Mouse (Mus musculus): ENCODE data around the gene Ahcyl2. TPM values are rescaled to one million over a fixed set of nuclear protein-coding genes. Genes with fewer than 3 reads are reported as not detected.

Ahcyl2 gene
- polyA plus RNA-seq, 1 experiment from 2014 or later: 17.3 TPM

- WGBS: 83% methylated on average over 3 of the region's 3 CpGs
- Histone ChIP-seq H3K36me3 (0 out of 2 replicates have a peak, but pooled peaks cover 3% of the 10 kb centered on the region), H3K4me2 (no peak overlapping the region), H3K9ac (no peak overlapping the region), H3K4me3 (no peak overlapping the region), H3K4me1 (replicated peaks) (no peaks in the 10 kb centered on the region), H3K27ac (replicated peaks) (no peak overlapping the region), H3K9me3 (no peaks in the 10 kb centered on the region), H3K27me3 (no peaks in the 10 kb centered on the region)
- no peak for ATAC-seq (ENCODE audit: low read depth)
Observed at GRCm38 (mm10) chr6:29820926-29821325, 53.1 kb downstream of the Ahcyl2 start.

GRCm38 (mm10) chr6:29821770-29822169 is 54.0 kb downstream of the Ahcyl2 start:
- Histone ChIP-seq H3K27ac (replicated peaks) (no peak overlapping the region), H3K4me2 (no peak overlapping the region), H3K9me3 (no peaks in the 10 kb centered on the region), H3K4me3 (no peak overlapping the region), H3K9ac (no peak overlapping the region), H3K4me1 (replicated peaks) (no peaks in the 10 kb centered on the region), H3K27me3 (no peaks in the 10 kb centered on the region), H3K36me3 (0 out of 2 replicates have a peak, but pooled peaks cover 3% of the 10 kb centered on the region)
- 40% methylated on average over 1 of the region's 1 CpGs for WGBS
- ATAC-seq (ENCODE audit: low read depth): no peak

- no peak overlapping the region for H3K9ac ChIP-seq
- H3K4me2 ChIP-seq: no peak overlapping the region
- H3K9me3 ChIP-seq: no peaks in the 10 kb centered on the region
- H3K36me3 ChIP-seq: 0 out of 2 replicates have a peak, but pooled peaks cover 3% of the 10 kb centered on the region
- WGBS: 69% methylated on average over 2 of the region's 2 CpGs
- H3K27me3 ChIP-seq: no peaks in the 10 kb centered on the region
- H3K27ac ChIP-seq (replicated peaks): no peak overlapping the region
- no peak overlapping the region for H3K4me3 ChIP-seq
- no peaks in the 10 kb centered on the region for H3K4me1 ChIP-seq (replicated peaks)
- no peak for ATAC-seq (ENCODE audit: low read depth)
Observed at GRCm38 (mm10) chr6:29825302-29825701, 57.5 kb downstream of the Ahcyl2 start.

DNA sequence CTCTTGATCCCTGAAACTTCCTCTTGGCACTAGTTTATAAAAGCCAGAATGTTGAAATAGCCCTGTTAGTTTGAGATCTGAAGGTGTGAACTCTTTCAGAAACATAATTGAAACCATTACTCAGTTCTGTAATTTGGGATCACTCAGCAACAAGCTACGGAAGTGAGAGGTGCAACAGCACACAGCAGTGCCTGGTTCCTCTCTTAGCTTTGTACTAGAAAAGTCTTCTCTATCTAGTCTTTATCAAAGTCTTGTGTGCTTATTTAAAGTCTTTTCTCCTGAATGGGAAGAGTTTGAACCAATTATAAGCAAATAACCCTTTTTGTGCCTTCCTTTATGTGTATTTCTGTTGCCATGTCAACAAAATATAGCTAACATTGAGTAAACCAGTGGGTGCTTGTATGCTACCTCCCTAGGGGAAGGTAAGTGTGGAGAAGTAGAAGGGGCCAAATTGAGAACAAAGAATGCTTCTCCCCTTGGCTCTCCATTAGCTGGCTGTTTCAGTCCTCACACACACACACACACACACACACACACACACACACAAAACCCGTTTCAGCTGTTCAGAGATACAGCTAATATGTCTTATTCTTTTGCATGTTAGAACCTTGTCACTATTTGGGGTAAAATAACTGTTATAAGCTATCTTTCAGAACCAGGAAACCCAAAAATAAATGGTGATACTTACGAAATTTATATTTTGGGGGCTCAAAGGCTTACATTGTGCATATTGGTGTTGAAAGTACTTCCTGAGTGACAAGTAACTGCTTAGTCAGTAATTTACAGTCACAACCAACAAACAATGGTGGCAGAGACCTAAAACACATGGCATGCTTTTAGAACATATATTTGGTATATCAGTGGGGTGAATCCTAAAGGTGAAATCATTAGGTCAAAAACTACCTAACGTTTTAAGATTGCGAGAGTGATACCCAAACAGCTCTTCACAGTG is 59.8 kb downstream of the Ahcyl2 start:
- Histone ChIP-seq H3K36me3 (0 out of 2 replicates have a peak, but pooled peaks cover 2% of the 10 kb centered on the region), H3K4me2 (no peak overlapping the region), H3K9ac (no peak overlapping the region), H3K4me3 (no peak overlapping the region), H3K4me1 (replicated peaks) (no peaks in the 10 kb centered on the region), H3K27ac (replicated peaks) (no peak overlapping the region), H3K27me3 (no peaks in the 10 kb centered on the region), H3K9me3 (no peaks in the 10 kb centered on the region)
- no peak for ATAC-seq (ENCODE audit: low read depth)
- WGBS: 83% methylated on average over 5 of the region's 5 CpGs

DNA sequence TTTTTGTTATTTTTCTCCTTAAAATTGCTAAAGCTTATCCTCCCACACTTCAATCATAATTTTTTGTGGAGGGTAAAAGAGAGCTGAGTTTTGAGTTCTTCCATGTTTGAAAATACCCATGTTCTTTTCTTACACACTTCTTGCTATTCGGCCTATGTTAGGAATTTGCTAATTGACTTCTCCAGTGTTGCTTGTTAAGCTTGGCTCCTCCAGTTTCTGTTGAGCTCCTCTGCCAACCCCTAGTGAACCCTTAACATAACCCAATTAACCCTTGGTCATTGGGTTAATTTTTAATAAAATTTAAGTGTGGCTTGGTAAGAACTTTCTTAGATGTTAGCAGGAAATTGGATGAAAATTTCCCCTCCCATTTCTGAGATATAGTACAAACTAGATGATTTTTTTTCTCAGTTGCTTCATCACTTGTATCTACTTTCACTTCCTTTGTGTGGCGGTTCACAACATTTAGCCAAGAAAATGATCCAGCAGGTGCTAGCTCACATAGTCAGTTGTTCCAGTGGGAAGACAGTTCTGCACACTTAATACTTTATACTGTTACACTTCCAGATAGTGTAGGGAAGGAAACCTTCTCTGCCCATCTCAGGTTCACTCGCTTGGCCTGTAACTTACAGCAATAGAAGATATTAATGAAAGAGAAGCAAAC is 60.9 kb downstream of the Ahcyl2 start:
- no peak overlapping the region for H3K27ac ChIP-seq (replicated peaks)
- H3K36me3 ChIP-seq: no peaks in the 10 kb centered on the region
- H3K4me2 ChIP-seq: no peak overlapping the region
- no peaks in the 10 kb centered on the region for H3K9me3 ChIP-seq
- H3K4me3 ChIP-seq: no peak overlapping the region
- ATAC-seq (ENCODE audit: low read depth): no peak
- no peak overlapping the region for H3K9ac ChIP-seq
- H3K4me1 ChIP-seq (replicated peaks): no peaks in the 10 kb centered on the region
- WGBS: 88% methylated on average over 3 of the region's 3 CpGs
- H3K27me3 ChIP-seq: no peaks in the 10 kb centered on the region

GRCm38 (mm10) chr6:29832356-29832755 is 64.5 kb downstream of the Ahcyl2 start:
- no peaks in the 10 kb centered on the region for H3K4me1 ChIP-seq (replicated peaks)
- no peak overlapping the region for H3K4me2 ChIP-seq
- no peak overlapping the region for H3K4me3 ChIP-seq
- H3K27me3 ChIP-seq: no peaks in the 10 kb centered on the region
- H3K9me3 ChIP-seq: no peaks in the 10 kb centered on the region
- WGBS: 78% methylated on average over 4 of the region's 4 CpGs
- H3K27ac ChIP-seq (replicated peaks): no peak overlapping the region
- no peaks in the 10 kb centered on the region for H3K36me3 ChIP-seq
- peak; percentile 50; the same call in 1 of the 2 replicates for ATAC-seq (ENCODE audit: low read depth)
- no peak overlapping the region for H3K9ac ChIP-seq

DNA sequence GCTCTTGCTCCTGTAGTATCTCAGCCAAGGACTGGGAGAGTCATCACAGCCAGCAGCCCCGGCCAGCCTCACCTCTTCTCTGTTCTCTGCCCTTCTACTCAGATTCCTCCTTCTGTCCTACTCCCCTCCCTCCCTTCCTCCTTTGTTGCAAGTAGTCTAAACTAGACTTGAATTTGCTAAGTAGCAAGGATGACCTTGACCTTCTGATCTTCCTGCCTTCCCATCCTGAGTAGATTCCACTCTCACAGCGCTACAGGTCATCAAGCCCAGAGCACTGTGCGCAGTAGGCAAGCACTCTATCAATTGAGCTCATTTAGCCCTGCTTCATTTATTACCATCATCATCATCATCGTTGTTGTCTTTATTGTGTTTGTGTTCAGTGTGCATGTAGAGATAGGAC is 65.3 kb downstream of the Ahcyl2 start:
- no peak for ATAC-seq (ENCODE audit: low read depth)
- Histone ChIP-seq H3K9ac (no peak overlapping the region), H3K4me2 (no peak overlapping the region), H3K4me1 (replicated peaks) (no peaks in the 10 kb centered on the region), H3K27ac (replicated peaks) (no peak overlapping the region), H3K36me3 (no peaks in the 10 kb centered on the region), H3K27me3 (no peaks in the 10 kb centered on the region), H3K4me3 (no peak overlapping the region), H3K9me3 (no peaks in the 10 kb centered on the region)
- 89% methylated on average over 4 of the region's 4 CpGs for WGBS

DNA sequence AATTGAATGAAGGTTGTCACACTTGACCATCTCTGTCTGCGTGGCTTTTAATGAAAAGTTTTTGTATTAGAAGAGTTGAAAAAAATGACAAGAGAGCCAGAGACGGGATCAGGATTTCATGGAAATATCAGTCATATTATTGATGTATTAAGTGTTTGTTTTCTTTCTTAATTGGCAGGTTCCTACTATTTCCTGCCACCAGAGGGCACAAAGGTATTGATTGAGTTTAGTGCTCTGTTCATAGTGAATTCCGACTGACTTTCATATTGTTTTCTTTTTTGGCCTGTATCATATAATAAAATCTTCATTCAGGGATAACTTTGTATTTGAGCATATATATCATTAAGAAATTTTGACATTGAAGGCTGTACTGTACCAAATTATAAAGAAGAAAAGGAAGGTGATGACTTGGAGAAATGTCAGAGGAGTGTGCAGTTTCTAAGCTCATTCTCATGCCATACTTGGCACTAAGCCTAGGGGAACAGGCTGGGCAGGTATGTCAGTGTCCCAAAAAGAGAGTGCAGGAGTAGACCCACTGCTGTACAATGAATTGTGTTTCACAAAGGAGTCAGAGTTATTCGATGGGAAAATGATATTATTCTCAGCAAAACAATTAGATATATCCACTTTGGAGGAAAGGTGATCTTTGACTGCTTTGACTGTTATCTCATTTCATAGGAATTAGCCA is 65.9 kb downstream of the Ahcyl2 start:
- Histone ChIP-seq H3K9me3 (no peaks in the 10 kb centered on the region), H3K36me3 (no peaks in the 10 kb centered on the region), H3K27me3 (no peaks in the 10 kb centered on the region), H3K9ac (no peak overlapping the region), H3K27ac (replicated peaks) (no peak overlapping the region), H3K4me3 (no peak overlapping the region), H3K4me1 (replicated peaks) (no peaks in the 10 kb centered on the region), H3K4me2 (no peak overlapping the region)
- WGBS: 79% methylated on average over 4 of the region's 4 CpGs
- ATAC-seq (ENCODE audit: low read depth): no peak

DNA sequence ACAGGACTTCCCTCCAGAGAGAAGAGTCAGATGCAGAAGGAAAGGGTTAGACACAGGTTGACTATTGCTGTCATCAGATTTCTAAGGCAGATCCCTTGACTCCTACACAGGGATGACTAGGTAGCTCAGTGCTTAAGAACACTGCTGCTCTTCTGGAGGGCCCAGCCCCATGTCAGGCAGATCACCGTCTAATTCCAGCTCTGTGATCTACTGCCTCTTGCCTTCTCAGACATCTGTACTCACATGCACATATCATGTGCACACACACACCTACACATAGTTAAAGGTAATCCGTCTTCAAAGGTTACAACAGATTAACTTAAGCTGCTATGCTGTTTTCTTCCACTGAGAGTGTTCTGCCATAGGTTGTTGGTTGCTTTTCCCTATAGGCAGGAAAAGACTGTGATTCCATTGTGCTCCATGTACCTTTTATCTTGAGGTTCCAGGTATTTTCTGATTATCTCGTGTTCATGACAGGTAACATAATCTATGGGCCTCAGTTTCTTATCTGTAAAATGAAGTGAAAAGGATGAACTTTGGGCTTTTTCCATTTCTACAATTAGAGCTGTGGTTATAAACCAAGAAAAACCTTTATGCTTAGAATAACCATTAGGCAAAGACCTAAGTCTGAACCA is 67.8 kb downstream of the Ahcyl2 start:
- Histone ChIP-seq H3K4me2 (no peak overlapping the region), H3K4me1 (replicated peaks) (no peaks in the 10 kb centered on the region), H3K9ac (no peak overlapping the region), H3K4me3 (no peak overlapping the region), H3K27ac (replicated peaks) (no peak overlapping the region), H3K36me3 (no peaks in the 10 kb centered on the region), H3K9me3 (no peaks in the 10 kb centered on the region), H3K27me3 (no peaks in the 10 kb centered on the region)
- no peak for ATAC-seq (ENCODE audit: low read depth)
- 87% methylated on average over 3 of the region's 3 CpGs for WGBS

DNA sequence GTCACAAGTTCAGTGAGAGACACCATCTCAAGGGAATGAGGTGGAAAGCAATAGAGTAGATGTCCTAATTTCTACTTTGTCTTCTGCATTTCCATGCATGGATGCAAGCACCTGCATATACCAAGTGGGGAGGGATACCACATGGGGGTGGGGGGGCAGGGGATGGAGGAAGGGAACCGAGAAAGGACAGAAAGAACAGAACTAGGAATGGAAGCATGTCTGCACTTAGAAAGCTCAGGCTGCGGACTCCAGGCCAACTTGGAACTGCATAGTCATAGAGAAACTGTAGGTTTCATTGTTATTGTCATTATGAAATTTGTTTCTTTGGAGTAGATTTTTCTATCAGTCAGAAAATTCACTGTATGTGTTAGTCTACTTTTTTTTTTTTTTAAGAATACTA is 69.8 kb downstream of the Ahcyl2 start:
- H3K4me2 ChIP-seq: no peak overlapping the region
- ATAC-seq (ENCODE audit: low read depth): no peak
- no peak overlapping the region for H3K9ac ChIP-seq
- no peak overlapping the region for H3K27ac ChIP-seq (replicated peaks)
- no peak overlapping the region for H3K4me3 ChIP-seq
- no peaks in the 10 kb centered on the region for H3K27me3 ChIP-seq
- H3K36me3 ChIP-seq: no peaks in the 10 kb centered on the region
- 88% methylated on average over 2 of the region's 2 CpGs for WGBS
- no peaks in the 10 kb centered on the region for H3K9me3 ChIP-seq
- no peaks in the 10 kb centered on the region for H3K4me1 ChIP-seq (replicated peaks)

DNA sequence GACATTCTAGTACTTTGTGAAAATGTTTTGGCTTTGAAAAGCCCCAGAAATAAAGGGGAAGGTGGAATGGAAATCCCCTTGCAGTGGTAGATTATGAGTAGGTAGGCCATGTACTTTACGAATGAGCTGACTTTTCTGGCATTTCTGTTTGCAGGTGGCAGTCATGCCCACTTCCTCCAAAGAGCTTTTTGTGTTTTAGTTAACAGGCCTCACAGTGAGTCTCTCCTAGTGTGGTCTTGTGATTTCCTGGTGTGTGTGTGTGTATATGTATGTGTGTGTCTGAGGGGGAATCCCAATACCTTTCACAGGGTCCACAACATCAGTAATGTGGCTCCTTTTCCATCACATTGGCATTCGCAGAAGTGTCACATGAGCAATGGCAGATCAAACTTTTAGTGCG is 70.7 kb downstream of the Ahcyl2 start:
- no peaks in the 10 kb centered on the region for H3K4me1 ChIP-seq (replicated peaks)
- no peak overlapping the region for H3K9ac ChIP-seq
- H3K4me3 ChIP-seq: no peak overlapping the region
- H3K4me2 ChIP-seq: no peak overlapping the region
- no peak for ATAC-seq (ENCODE audit: low read depth)
- 92% methylated on average over 3 of the region's 3 CpGs for WGBS
- H3K36me3 ChIP-seq: no peaks in the 10 kb centered on the region
- H3K27ac ChIP-seq (replicated peaks): no peak overlapping the region
- no peaks in the 10 kb centered on the region for H3K27me3 ChIP-seq
- no peaks in the 10 kb centered on the region for H3K9me3 ChIP-seq

DNA sequence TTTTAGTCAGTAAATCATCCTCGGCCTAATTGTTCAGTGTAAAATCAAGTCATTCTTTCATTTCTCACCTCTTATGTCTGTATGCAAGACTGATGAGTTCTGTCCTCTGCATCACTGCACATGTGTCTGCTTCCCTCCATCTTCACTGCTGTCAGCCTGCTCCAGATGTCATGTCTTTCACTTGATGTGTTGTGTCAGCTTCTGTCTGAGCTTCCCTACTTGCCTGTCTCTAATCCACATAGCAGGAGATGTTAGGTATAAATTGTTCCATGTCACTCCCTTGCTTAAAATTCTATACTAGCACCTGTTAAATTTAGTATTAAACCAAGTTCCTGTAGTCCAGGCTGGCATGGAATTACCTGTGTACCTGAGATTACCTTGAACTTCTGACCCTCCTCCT is 72.2 kb downstream of the Ahcyl2 start:
- no peaks in the 10 kb centered on the region for H3K27me3 ChIP-seq
- H3K4me3 ChIP-seq: no peak overlapping the region
- no peak overlapping the region for H3K4me2 ChIP-seq
- H3K9me3 ChIP-seq: no peaks in the 10 kb centered on the region
- no peak for ATAC-seq (ENCODE audit: low read depth)
- H3K36me3 ChIP-seq: no peaks in the 10 kb centered on the region
- 85% methylated on average over 1 of the region's 1 CpGs for WGBS
- no peaks in the 10 kb centered on the region for H3K4me1 ChIP-seq (replicated peaks)
- H3K27ac ChIP-seq (replicated peaks): no peak overlapping the region
- H3K9ac ChIP-seq: no peak overlapping the region

Measured in neural tube, embryonic 13.5 days (tissue).